Mouse (Mus musculus) hindbrain, embryonic 16.5 days (tissue): ENCODE measurements around the gene Loxl1. TPM values are rescaled to one million over a fixed set of nuclear protein-coding genes. Genes with fewer than 3 reads are reported as not detected.

Experiments used
- polyA plus RNA-seq: library from polyadenylated mRNA; unstranded; fragments of >200 nt; fragmentation: Nextera tagmentation; extraction: Ambion mirVana; gene quantifications from 2 replicates; pipeline ENCODE4 v1.2.1, GENCODE M21; 2015

Loxl1 gene
- polyA plus RNA-seq, 1 experiment from 2014 or later, result 7.4 TPM

Other genes with a start within 250 kb of the Loxl1 start
- 11.6 and 16.4 TPM in 2 replicates for gene Stra6, start 249.4 kb downstream of the Loxl1 start, polyA plus RNA-seq
- 0.43 and 0.79 TPM in 2 replicates for gene Ccdc33, start 194.4 kb downstream of the Loxl1 start, polyA plus RNA-seq
- gene Islr, start 108.9 kb downstream of the Loxl1 start, polyA plus RNA-seq, result 40.4 and 50.5 TPM in 2 replicates
- gene Islr2, start 108.9 kb downstream of the Loxl1 start, polyA plus RNA-seq, result 13.8 and 21.5 TPM in 2 replicates
- gene Pml, start 63.4 kb downstream of the Loxl1 start, polyA plus RNA-seq, result 3.9 and 6.0 TPM in 2 replicates
- 141 and 142 TPM in 2 replicates for gene Stoml1, start 60.0 kb downstream of the Loxl1 start, polyA plus RNA-seq
- not detected in 2 replicates for gene Tbc1d21, start 57.3 kb upstream of the Loxl1 start, polyA plus RNA-seq
- 8.5 and 9.6 TPM in 2 replicates for gene Insyn1, start 175.4 kb upstream of the Loxl1 start, polyA plus RNA-seq
- gene Cd276, start 242.3 kb upstream of the Loxl1 start, polyA plus RNA-seq, result 24.6 and 33.7 TPM in 2 replicates